Mouse (Mus musculus): ENCODE measurements around the gene Uts2r.

DNA sequence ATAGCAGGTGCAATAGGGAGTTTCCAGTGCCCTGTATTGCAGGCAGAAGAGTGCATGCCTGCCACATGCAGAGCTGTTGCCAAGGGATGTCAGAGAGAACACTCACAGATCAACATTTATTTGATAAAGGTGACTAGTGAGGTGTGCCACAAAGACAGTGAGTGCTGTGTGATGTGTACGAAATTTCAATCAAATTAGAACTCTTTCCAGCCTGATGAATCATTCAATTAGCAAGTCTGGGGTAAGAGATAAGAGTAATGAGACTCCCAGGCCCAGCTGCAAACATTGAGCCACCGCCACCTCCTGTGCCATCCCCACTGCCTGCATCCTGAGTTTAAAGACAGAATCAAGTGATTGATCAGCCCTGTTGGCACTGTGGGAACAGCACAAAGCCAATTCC lies 32.7 kb downstream of the Uts2r start:
- no peak for TF ChIP-seq RCOR1 (IDR thresholded peaks at IDR 0.05; ENCODE audit: low read depth, low read length)
- TF ChIP-seq SMC3 (IDR thresholded peaks at IDR 0.05; ENCODE audit: low read depth, low read length) = no peak
- no peak for TF ChIP-seq RAD21 (IDR thresholded peaks at IDR 0.05; ENCODE audit: low read depth, low read length)
- TF ChIP-seq CTCF (IDR thresholded peaks at IDR 0.05 in 2 of 3, conservative IDR thresholded peaks at IDR 0.05 in 1 of 3; ENCODE audit: control insufficient read depth in 1 of 3, insufficient read depth in 1 of 3, low read depth in 2 of 3, low read length in 3 of 3, poor library complexity in 1 of 3, severe bottlenecking in 1 of 3) = no peak
- no peak for TF ChIP-seq MAX (IDR thresholded peaks at IDR 0.05; ENCODE audit: low read length)
- no peak for TF ChIP-seq USF1 (IDR thresholded peaks at IDR 0.05; ENCODE audit: low read depth, low read length)
- no peak for TF ChIP-seq POLR2A (IDR thresholded peaks at IDR 0.05; ENCODE audit: control insufficient read depth in 1 of 2, insufficient read depth in 1 of 2, low read depth in 1 of 2, low read length in 2 of 2, poor library complexity in 1 of 2)
